Mouse (Mus musculus): ENCODE measurements around the gene Ick. TPM values are rescaled to one million over a fixed set of nuclear protein-coding genes. Genes with fewer than 3 reads are reported as not detected.

Gene Ick
- polyA plus RNA-seq, 1 experiment from 2014 or later = 22.8 TPM

GRCm38 (mm10) chr9:78100956-78101355 lies 8.0 kb upstream of the Ick start:
- Histone ChIP-seq H3K4me1 (replicated peaks; ENCODE audit: insufficient read depth, low read length) (0 out of 2 replicates have a peak, but pooled peaks cover 4% of the 10 kb centered on the region), H3K9me3 (replicated peaks; ENCODE audit: low read length) (no peaks in the 10 kb centered on the region), H3K27me3 (ENCODE audit: insufficient read depth, low read length) (no peaks in the 10 kb centered on the region), H3K9ac (ENCODE audit: low read depth, low read length) (no peak overlapping the region), H3K36me3 (ENCODE audit: insufficient read depth, low read length) (peaks cover 34% of the 10 kb centered on the region), H3K27ac (no peak overlapping the region), H3K4me2 (ENCODE audit: low read length) (no peak overlapping the region), H3K4me3 (replicated peaks; ENCODE audit: low read depth, low read length) (no peak overlapping the region)
- WGBS = 81% methylated on average over 5 of the region's 5 CpGs
- DNase-seq (ENCODE audit: low spot score) (no peak), ATAC-seq (replicated peaks; ENCODE audit: low FRiP score, low read depth) (no peak)
- no peak for TF ChIP-seq CTCF (IDR thresholded peaks at IDR 0.05; ENCODE audit: low read depth)

DNA sequence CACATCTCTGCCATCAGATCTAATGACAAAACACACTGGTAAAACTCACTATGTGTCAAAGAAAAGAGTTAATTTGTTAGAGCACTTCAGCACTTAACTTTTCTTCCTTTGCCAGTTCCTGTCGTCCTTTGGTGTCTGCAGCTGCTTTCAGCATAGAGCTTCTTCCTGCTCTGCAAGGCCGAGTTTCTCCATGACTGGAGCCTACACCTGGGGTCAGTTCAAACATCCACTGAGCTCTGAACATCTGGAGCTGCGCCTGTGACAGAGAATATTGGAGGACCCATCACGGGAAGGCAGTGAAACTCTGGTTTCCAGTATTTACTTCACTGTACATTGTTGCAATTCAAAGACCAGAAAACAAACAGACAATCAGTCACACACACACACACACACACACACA lies 7.6 kb upstream of the Ick start:
- Histone ChIP-seq H3K9me3 (replicated peaks; ENCODE audit: low read length) (no peaks in the 10 kb centered on the region), H3K4me2 (ENCODE audit: low read length) (no peak overlapping the region), H3K4me1 (replicated peaks; ENCODE audit: insufficient read depth, low read length) (0 out of 2 replicates have a peak, but pooled peaks cover 4% of the 10 kb centered on the region), H3K9ac (ENCODE audit: low read depth, low read length) (no peak overlapping the region), H3K4me3 (replicated peaks; ENCODE audit: low read depth, low read length) (no peak overlapping the region), H3K27me3 (ENCODE audit: insufficient read depth, low read length) (no peaks in the 10 kb centered on the region), H3K27ac (no peak overlapping the region), H3K36me3 (ENCODE audit: insufficient read depth, low read length) (peaks cover 32% of the 10 kb centered on the region)
- no peak for DNase-seq (ENCODE audit: low spot score)
- TF ChIP-seq CTCF (IDR thresholded peaks at IDR 0.05; ENCODE audit: low read depth) = no peak
- WGBS = 71% methylated on average over 4 of the region's 4 CpGs
- ATAC-seq (replicated peaks; ENCODE audit: low FRiP score, low read depth) = no peak

- TF ChIP-seq CTCF (IDR thresholded peaks at IDR 0.05; ENCODE audit: low read depth) = no peak
- H3K4me2 ChIP-seq (ENCODE audit: low read length) = no peak overlapping the region
- peaks cover 10% of the 10 kb centered on the region; the same call in 1 of the 2 replicates for H3K36me3 ChIP-seq (ENCODE audit: insufficient read depth, low read length)
- H3K4me3 ChIP-seq (replicated peaks; ENCODE audit: low read depth, low read length) = no peak overlapping the region
- WGBS = 77% methylated on average over 8 of the region's 8 CpGs
- DNase-seq (ENCODE audit: low spot score) (no peak), ATAC-seq (replicated peaks; ENCODE audit: low FRiP score, low read depth) (no peak)
- peaks cover 13% of the 10 kb centered on the region; the same call in 1 of the 2 replicates for H3K4me1 ChIP-seq (replicated peaks; ENCODE audit: insufficient read depth, low read length)
- no peak overlapping the region for H3K27ac ChIP-seq
- no peaks in the 10 kb centered on the region for H3K27me3 ChIP-seq (ENCODE audit: insufficient read depth, low read length)
- no peak overlapping the region for H3K9ac ChIP-seq (ENCODE audit: low read depth, low read length)
- H3K9me3 ChIP-seq (replicated peaks; ENCODE audit: low read length) = no peaks in the 10 kb centered on the region
These were observed 4.9 kb upstream of the Ick start for GRCm38 (mm10) chr9:78103965-78104560.

- H3K9me3 ChIP-seq (replicated peaks; ENCODE audit: low read length) = no peaks in the 10 kb centered on the region
- WGBS = 60% methylated on average over 6 of the region's 6 CpGs
- TF ChIP-seq CTCF (IDR thresholded peaks at IDR 0.05; ENCODE audit: low read depth) = no peak
- DNase-seq (ENCODE audit: low spot score) = no peak
- H3K4me1 ChIP-seq (replicated peaks; ENCODE audit: insufficient read depth, low read length) = peaks cover 15% of the 10 kb centered on the region; the same call in 1 of the 2 replicates
- no peak overlapping the region for H3K4me2 ChIP-seq (ENCODE audit: low read length)
- no peak overlapping the region for H3K27ac ChIP-seq
- ATAC-seq (replicated peaks; ENCODE audit: low FRiP score, low read depth) = no peak
- 0 out of 2 replicates have a peak, but pooled peaks cover 8% of the 10 kb centered on the region for H3K36me3 ChIP-seq (ENCODE audit: insufficient read depth, low read length)
- H3K4me3 ChIP-seq (replicated peaks; ENCODE audit: low read depth, low read length) = no peak overlapping the region
- no peak overlapping the region for H3K9ac ChIP-seq (ENCODE audit: low read depth, low read length)
- H3K27me3 ChIP-seq (ENCODE audit: insufficient read depth, low read length) = no peaks in the 10 kb centered on the region
These were observed 4.0 kb upstream of the Ick start for GRCm38 (mm10) chr9:78104973-78105372.

DNA sequence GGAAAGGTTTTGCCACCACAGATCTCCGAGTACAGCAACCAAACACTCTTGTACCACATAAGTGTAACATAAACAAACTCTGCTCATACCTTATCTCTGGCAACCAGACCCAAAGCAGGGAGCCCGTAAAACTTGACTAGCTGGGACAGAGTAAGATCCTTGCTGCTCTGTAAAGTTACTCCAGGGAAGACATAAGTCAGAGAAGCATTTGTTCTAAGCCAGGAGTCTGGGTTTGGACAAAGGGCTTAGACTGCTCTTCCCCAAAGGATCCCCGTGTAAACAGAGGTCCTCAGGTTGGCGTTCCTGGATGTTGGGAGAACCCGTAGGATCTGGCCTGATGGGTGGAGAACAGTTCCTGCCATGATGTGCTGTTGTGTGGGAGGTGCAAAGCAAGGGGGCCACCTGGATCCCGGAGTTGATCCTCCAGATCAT lies 3.5 kb upstream of the Ick start:
- Histone ChIP-seq H3K4me2 (ENCODE audit: low read length) (no peak overlapping the region), H3K36me3 (ENCODE audit: insufficient read depth, low read length) (0 out of 2 replicates have a peak, but pooled peaks cover 8% of the 10 kb centered on the region), H3K27ac (no peak overlapping the region), H3K9me3 (replicated peaks; ENCODE audit: low read length) (no peaks in the 10 kb centered on the region), H3K4me1 (replicated peaks; ENCODE audit: insufficient read depth, low read length) (peaks cover 15% of the 10 kb centered on the region; the same call in 1 of the 2 replicates), H3K4me3 (replicated peaks; ENCODE audit: low read depth, low read length) (no peak overlapping the region), H3K9ac (ENCODE audit: low read depth, low read length) (no peak overlapping the region), H3K27me3 (ENCODE audit: insufficient read depth, low read length) (no peaks in the 10 kb centered on the region)
- no peak for TF ChIP-seq CTCF (IDR thresholded peaks at IDR 0.05; ENCODE audit: low read depth)
- no peak for DNase-seq (ENCODE audit: low spot score)
- WGBS = 71% methylated on average over 6 of the region's 6 CpGs
- ATAC-seq (replicated peaks; ENCODE audit: low FRiP score, low read depth) = no peak

- peak overlapping the region; percentile 83 for H3K4me2 ChIP-seq (ENCODE audit: low read length)
- WGBS = 59% methylated on average over 4 of the region's 4 CpGs
These were observed 2.2 kb upstream of the Ick start for GRCm38 (mm10) chr9:78106821-78107220.

More at GRCm38 (mm10) chr9:78106821-78107220, 2.2 kb upstream of the Ick start:
- Histone ChIP-seq H3K9ac (ENCODE audit: low read depth, low read length) (no peak overlapping the region), H3K27me3 (ENCODE audit: insufficient read depth, low read length) (no peaks in the 10 kb centered on the region), H3K9me3 (replicated peaks; ENCODE audit: low read length) (no peaks in the 10 kb centered on the region), H3K27ac (no peak overlapping the region), H3K4me3 (replicated peaks; ENCODE audit: low read depth, low read length) (no peak overlapping the region), H3K36me3 (ENCODE audit: insufficient read depth, low read length) (no peaks in the 10 kb centered on the region), H3K4me1 (replicated peaks; ENCODE audit: insufficient read depth, low read length) (peaks cover 15% of the 10 kb centered on the region; the same call in 1 of the 2 replicates)
- TF ChIP-seq CTCF (IDR thresholded peaks at IDR 0.05; ENCODE audit: low read depth) = no peak
- ATAC-seq (replicated peaks; ENCODE audit: low FRiP score, low read depth) (no peak), DNase-seq (ENCODE audit: low spot score) (no peak)
